Comparison of ENCODE assay signal across 17 mouse cellular contexts in the genomic region with DNA sequence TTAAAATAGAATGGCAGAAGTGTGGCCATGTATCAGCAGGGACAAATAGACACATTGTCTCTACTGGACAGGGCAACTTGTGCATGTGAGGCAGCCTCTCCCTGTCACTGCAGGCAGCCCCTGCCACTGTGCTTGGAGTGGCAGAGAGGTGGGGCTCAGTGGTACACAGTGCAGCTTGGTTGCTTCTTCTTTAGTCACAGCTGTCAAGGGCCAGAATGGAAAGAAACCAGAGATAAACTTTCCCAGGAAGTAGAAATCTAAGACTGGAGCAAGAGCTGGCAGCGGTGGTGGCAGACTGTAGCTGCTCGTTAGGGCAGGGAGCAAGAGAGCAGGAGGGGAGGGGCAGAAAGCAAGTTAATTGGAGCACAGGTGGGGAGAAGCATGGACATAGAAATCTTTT. TPM values are rescaled to one million over a fixed set of nuclear protein-coding genes. Genes with fewer than 3 reads are reported as not detected.
DNase-seq lines count a peak whose midpoint lies in the region; ATAC-seq lines count a peak whose summit lies in the region.
"Had no signal": no experiment of that assay in that cellular context is flagged by ENCODE, and none has a peak within 500 bp of the region (broad histone marks: within the 10 kb centered on the region; RNA-seq: fewer than 3 reads in every experiment).

No protein-coding gene starts in this region.

- H3K4me3 ChIP-seq in megakaryocyte, embryonic 14.5 days (replicated peaks) = peak overlapping the region; percentile 50
- H3K4me3 ChIP-seq: embryonic facial prominence, embryonic 15.5 days; limb, embryonic 12.5 days had no signal

- DNase-seq in embryo, embryonic 10 days (ENCODE audit: low spot score) = peak; percentile 4
- DNase-seq in embryo, embryonic 10.5 days (ENCODE audit: low spot score) = no peak
- peak; percentile 13 for DNase-seq in heart, postnatal 4 days
- peak; percentile 14 to 21 for DNase-seq in kidney, postnatal 4 days
- no peak for DNase-seq in ovary, postnatal 36 days (ENCODE audit: low spot score)
- DNase-seq: adrenal gland, adult 2 months; cerebellum, adult 9-11 months; layer of hippocampus, postnatal 36 days; lung, adult 18-20 months had no signal

- H3K4me1 ChIP-seq in megakaryocyte, embryonic 14.5 days = peaks cover 14% of the 10 kb centered on the region
- H3K4me1 ChIP-seq: embryonic facial prominence, embryonic 15.5 days; limb, embryonic 12.5 days had no signal

- H3K27me3 ChIP-seq in megakaryocyte, embryonic 14.5 days (replicated peaks) = peaks cover 7% of the 10 kb centered on the region
- H3K27me3 ChIP-seq: embryonic facial prominence, embryonic 15.5 days; limb, embryonic 12.5 days had no signal

- no peaks in the 10 kb centered on the region for H3K36me3 ChIP-seq in megakaryocyte, embryonic 14.5 days (replicated peaks; ENCODE audit: low read length)
- H3K36me3 ChIP-seq: embryonic facial prominence, embryonic 15.5 days; limb, embryonic 12.5 days had no signal

- H3K9me3 ChIP-seq in megakaryocyte, embryonic 14.5 days = no peaks in the 10 kb centered on the region
- H3K9me3 ChIP-seq: embryonic facial prominence, embryonic 15.5 days; limb, embryonic 12.5 days had no signal

- no peak for ATAC-seq in megakaryocyte, adult 5-6 weeks (ENCODE audit: poor library complexity, severe bottlenecking)
- no peak for ATAC-seq in erythroblast, adult 5-6 weeks (replicated peaks; ENCODE audit: low FRiP score, poor library complexity, severe bottlenecking)
- ATAC-seq: forebrain, embryonic 16.5 days; hindbrain, postnatal 0 days had no signal

RNA-seq across cellular contexts. Expression of gene Gbp6, which starts 8.0 kb away (rescaled TPM):
- polyA plus RNA-seq in megakaryocyte, embryonic 14.5 days (2012; ENCODE audit: insufficient read depth, low replicate concordance) = 0.53 TPM in 1 of 2 replicates, not detected in the other
- total RNA-seq in megakaryocyte, adult 5-6 weeks (2015) = 1.0 and 1.1 TPM in 2 replicates
- 2.2 and 2.6 TPM in 2 replicates for total RNA-seq in megakaryocyte, adult 5-6 weeks (2017)
- total RNA-seq in heart, postnatal 4 days (2021) = 1 to 10 TPM; 1.4 to 1.9 TPM
- 0.21 TPM in 1 of 2 replicates, not detected in the other for total RNA-seq in erythroblast, adult 5-6 weeks (2015; ENCODE audit: low replicate concordance)
- total RNA-seq in erythroblast, adult 5-6 weeks (2017; ENCODE audit: low replicate concordance) = 1.3 TPM in 2 replicates

RNA-seq across cellular contexts. Expression of gene Gm43302, which starts 8.0 kb away (rescaled TPM):
- polyA plus RNA-seq in megakaryocyte, embryonic 14.5 days (2012; ENCODE audit: insufficient read depth, low replicate concordance) = 0.36 TPM in 1 of 2 replicates, not detected in the other
- total RNA-seq in megakaryocyte, adult 5-6 weeks (2015) = not detected in 2 replicates
- total RNA-seq in megakaryocyte, adult 5-6 weeks (2017) = not detected in 2 replicates
- total RNA-seq in heart, postnatal 4 days (2021) = not detected
- not detected in 2 replicates for total RNA-seq in erythroblast, adult 5-6 weeks (2015; ENCODE audit: low replicate concordance)
- not detected in 2 replicates for total RNA-seq in erythroblast, adult 5-6 weeks (2017; ENCODE audit: low replicate concordance)
- total RNA-seq: layer of hippocampus, postnatal 36 days had no signal
- polyA plus RNA-seq: hindbrain, postnatal 0 days; limb, embryonic 12.5 days; stomach, postnatal 0 days had no signal

Comparison
In these comparisons a context has a peak if more than half of its experiments do, and no peak if none do; other contexts are left out.
1. DNase-seq: peak in embryo, embryonic 10 days (single experiment), heart, postnatal 4 days (single experiment) and kidney, postnatal 4 days (2 of 2); none in embryo, embryonic 10.5 days (single experiment) and ovary, postnatal 36 days (single experiment).